10 mouse cellular contexts compared by ENCODE assay signal in the genomic region with DNA sequence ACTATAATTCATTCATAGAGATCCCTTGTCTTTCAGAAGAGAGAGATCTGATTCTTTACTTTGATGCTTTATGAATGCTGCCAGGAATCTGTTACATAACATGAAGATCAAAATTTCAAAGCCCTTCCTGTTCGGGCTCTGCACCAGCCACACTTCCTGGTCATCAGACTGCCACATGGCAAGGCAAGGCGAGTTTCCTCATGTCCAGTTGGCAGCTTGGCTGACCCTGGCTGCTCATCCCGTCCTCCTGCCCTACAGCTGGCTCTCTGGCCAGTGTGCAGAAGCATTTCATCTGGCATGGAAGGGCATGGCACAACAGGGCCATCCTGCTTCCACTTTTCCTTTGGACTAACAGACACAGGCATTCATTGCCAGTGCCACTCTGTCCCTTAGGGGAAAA.
A peak's percentile ranks its signal among the peaks of the same experiment; 100 is the strongest.
DNase-seq lines count a peak whose midpoint lies in the region; ATAC-seq and TF ChIP-seq lines count a peak whose summit lies in the region.
"Had no signal": no experiment of that assay in that cellular context is flagged by ENCODE, and none has a peak within 500 bp of the region (broad histone marks: within the 10 kb centered on the region; RNA-seq: fewer than 3 reads in every experiment).

No protein-coding gene starts in this region.

- no peaks in the 10 kb centered on the region for H3K36me3 ChIP-seq in lung, postnatal 0 days (ENCODE audit: insufficient read depth, low read length)
- H3K36me3 ChIP-seq: liver, embryonic 15.5 days had no signal

- H3K9ac ChIP-seq in lung, postnatal 0 days (replicated peaks; ENCODE audit: low read depth), result no peak overlapping the region
- H3K9ac ChIP-seq: liver, embryonic 15.5 days had no signal

- intact Hi-C loops in heart, postnatal 10 days (cut with DNase I), result no loop called here

- WGBS in lung, postnatal 0 days, result 28% methylated on average over 3 of the region's 3 CpGs

- H3K27me3 ChIP-seq in lung, postnatal 0 days (replicated peaks; ENCODE audit: insufficient read depth, low read length), result no peaks in the 10 kb centered on the region
- H3K27me3 ChIP-seq: liver, embryonic 15.5 days had no signal

- no peak overlapping the region for H3K27ac ChIP-seq in lung, postnatal 0 days (ENCODE audit: low read length)
- H3K27ac ChIP-seq: liver, embryonic 15.5 days; stomach, postnatal 0 days had no signal

- no peak overlapping the region for H3K4me2 ChIP-seq in lung, postnatal 0 days (replicated peaks; ENCODE audit: low read depth, low read length)
- H3K4me2 ChIP-seq: liver, embryonic 15.5 days had no signal

- no peaks in the 10 kb centered on the region for H3K9me3 ChIP-seq in lung, postnatal 0 days (ENCODE audit: low read length)
- H3K9me3 ChIP-seq: liver, embryonic 15.5 days had no signal

- ATAC-seq in lung, postnatal 0 days, result no peak
- no peak for ATAC-seq in erythroid progenitor cell, adult 5-6 weeks (replicated peaks; ENCODE audit: low FRiP score, poor library complexity, severe bottlenecking)

- TF ChIP-seq EP300 in lung, postnatal 0 days (IDR thresholded peaks at IDR 0.05), result no peak

- H3K4me3 ChIP-seq in lung, postnatal 0 days (ENCODE audit: low read depth, low read length), result no peak overlapping the region
- H3K4me3 ChIP-seq: liver, embryonic 15.5 days had no signal

- TF ChIP-seq CTCF in lung, postnatal 0 days (IDR thresholded peaks at IDR 0.05), result no peak

- H3K4me1 ChIP-seq in lung, postnatal 0 days (ENCODE audit: insufficient read depth, low read depth, low read length), result no peaks in the 10 kb centered on the region
- H3K4me1 ChIP-seq: liver, embryonic 15.5 days had no signal

- peak; percentile 97 for DNase-seq in heart, adult 11 months
- DNase-seq in heart, postnatal 10 days, result no peak
- DNase-seq in lung, postnatal 14 days, result peak; percentile 16
- no peak for DNase-seq in lung, postnatal 0 days (ENCODE audit: low spot score)
- DNase-seq in cerebellum, adult 9-11 months, result peak; percentile 76
- DNase-seq in kidney, postnatal 14 days, result peak; percentile 23
- no peak for DNase-seq in left cerebral cortex, adult 8-10 months (ENCODE audit: low spot score in 2 of 2)

Comparison
In these comparisons a context has a peak if more than half of its experiments do, and no peak if none do; other contexts are left out.
1. DNase-seq: peak in heart, adult 11 months (single experiment), lung, postnatal 14 days (single experiment), cerebellum, adult 9-11 months (single experiment) and kidney, postnatal 14 days (single experiment); none in heart, postnatal 10 days (0 of 2), lung, postnatal 0 days (single experiment) and left cerebral cortex, adult 8-10 months (0 of 2).